Mouse (Mus musculus) bone marrow, adult 2 months (tissue): Measurements from ENCODE around the gene Lbhd2. TPM values are rescaled to one million over a fixed set of nuclear protein-coding genes. Genes with fewer than 3 reads are reported as not detected.

Source experiments
- H3K27ac ChIP-seq: fragments of 200-500 bp; 2 replicates; pipeline ENCODE4 v1.5.1; 2012; ENCODE audit warnings: low read depth, mild to moderate bottlenecking, control low read depth, inconsistent platforms, low read length; ENCODE audit not compliant: control insufficient read depth, poor library complexity, insufficient read depth
- H3K4me1 ChIP-seq: fragments of 200-500 bp; 2 replicates; pipeline ENCODE4 v1.6.1; 2011; ENCODE audit warnings: low read length; ENCODE audit not compliant: control insufficient read depth, insufficient read depth
- H3K4me3 ChIP-seq: fragments of 200-500 bp; replicated peaks from 2 replicates; pipeline ENCODE3; 2011; ENCODE audit warnings: mild to moderate bottlenecking, low read depth, low read length, control low read depth; ENCODE audit not compliant: control insufficient read depth
- CTCF ChIP-seq: fragments of 200-500 bp; IDR thresholded peaks from 2 replicates; pipeline ENCODE4 v1.5.1; 2011; ENCODE audit warnings: low read length, control low read depth; ENCODE audit not compliant: control insufficient read depth, insufficient read depth
- POLR2A ChIP-seq: fragments of 200-500 bp; IDR thresholded peaks from 2 replicates; pipeline ENCODE4 v1.6.1; 2011; ENCODE audit warnings: low read depth, mild to moderate bottlenecking, control low read depth, low read length, borderline replicate concordance; ENCODE audit not compliant: control insufficient read depth
- WGBS: fragments of 180-500 bp; shearing (Covaris S2); methylation state at CpG from one replicate; pipeline ENCODE4 v1.1.7; 2018; 5-methylcytosine and 5-hydroxymethylcytosine counted together
- polyA plus RNA-seq: library from polyadenylated mRNA; stranded (reverse); fragments of >200 nt; gene quantifications from 2 replicates; pipeline ENCODE4 v1.2.4, GENCODE M21; 2011; ENCODE audit warnings: low replicate concordance; ENCODE audit not compliant: missing spikeins, insufficient read depth, insufficient read length

Gene Lbhd2
- polyA plus RNA-seq, 1 experiment: not detected

- Histone ChIP-seq H3K4me1 (no peaks in the 10 kb centered on the region), H3K4me3 (no peak overlapping the region), H3K27ac (no peak overlapping the region)
- TF ChIP-seq POLR2A: no peak
- no peak for TF ChIP-seq CTCF
- 28% methylated on average over 8 of the region's 8 CpGs for WGBS
Observed at GRCm38 (mm10) chr12:111386642-111387120, 19.9 kb upstream of the Lbhd2 start.

DNA sequence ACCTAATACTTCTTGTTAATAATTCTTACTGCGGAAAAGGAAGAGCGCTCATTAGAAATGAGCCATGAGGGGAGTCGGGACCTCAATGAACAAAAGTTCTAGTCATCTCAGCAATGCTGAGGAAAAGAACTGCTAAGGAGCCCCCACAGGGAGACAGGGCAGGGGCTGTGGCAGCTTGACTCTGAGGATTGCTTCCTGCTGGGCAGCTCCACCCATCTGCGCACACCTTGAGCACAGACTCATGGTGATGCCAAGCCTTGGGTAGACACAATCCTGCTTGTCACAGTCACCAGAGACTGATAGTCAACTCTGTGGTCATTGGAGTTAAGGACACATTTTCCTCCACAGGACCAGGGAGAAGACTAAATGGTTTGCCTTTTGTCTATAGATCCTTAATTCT lies 19.5 kb upstream of the Lbhd2 start:
- Histone ChIP-seq H3K4me1 (no peaks in the 10 kb centered on the region), H3K27ac (no peak overlapping the region), H3K4me3 (no peak overlapping the region)
- TF ChIP-seq POLR2A (no peak), CTCF (no peak)
- 83% methylated on average over 4 of the region's 4 CpGs for WGBS

GRCm38 (mm10) chr12:111394008-111394407 lies 12.6 kb upstream of the Lbhd2 start:
- H3K4me1 ChIP-seq: no peaks in the 10 kb centered on the region
- TF ChIP-seq CTCF (no peak), POLR2A (no peak)
- no peak overlapping the region for H3K27ac ChIP-seq
- 75% methylated on average over 6 of the region's 6 CpGs for WGBS
- no peak overlapping the region for H3K4me3 ChIP-seq

DNA sequence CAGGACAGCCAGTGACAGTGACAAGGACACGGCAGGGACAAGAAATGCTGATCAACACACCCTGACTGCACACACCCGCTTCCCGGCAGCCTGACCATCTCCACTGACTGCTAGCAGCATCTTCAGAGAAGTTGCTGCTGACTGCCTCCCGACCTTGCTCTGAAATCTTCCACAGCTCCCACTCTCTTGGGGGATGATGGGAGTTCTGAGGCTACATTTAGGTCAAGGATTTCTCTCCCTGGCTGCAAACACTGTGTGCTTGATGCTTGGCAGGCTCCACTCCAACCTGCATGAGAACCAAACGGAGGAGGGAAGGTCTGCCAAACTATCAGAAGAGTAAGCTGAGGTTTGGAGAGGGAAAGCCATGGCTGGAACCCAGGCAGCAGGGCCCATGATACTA lies 9.6 kb upstream of the Lbhd2 start:
- H3K4me1 ChIP-seq: no peaks in the 10 kb centered on the region
- H3K4me3 ChIP-seq: no peak overlapping the region
- TF ChIP-seq POLR2A (no peak), CTCF (no peak)
- 75% methylated on average over 5 of the region's 5 CpGs for WGBS
- H3K27ac ChIP-seq: no peak overlapping the region

DNA sequence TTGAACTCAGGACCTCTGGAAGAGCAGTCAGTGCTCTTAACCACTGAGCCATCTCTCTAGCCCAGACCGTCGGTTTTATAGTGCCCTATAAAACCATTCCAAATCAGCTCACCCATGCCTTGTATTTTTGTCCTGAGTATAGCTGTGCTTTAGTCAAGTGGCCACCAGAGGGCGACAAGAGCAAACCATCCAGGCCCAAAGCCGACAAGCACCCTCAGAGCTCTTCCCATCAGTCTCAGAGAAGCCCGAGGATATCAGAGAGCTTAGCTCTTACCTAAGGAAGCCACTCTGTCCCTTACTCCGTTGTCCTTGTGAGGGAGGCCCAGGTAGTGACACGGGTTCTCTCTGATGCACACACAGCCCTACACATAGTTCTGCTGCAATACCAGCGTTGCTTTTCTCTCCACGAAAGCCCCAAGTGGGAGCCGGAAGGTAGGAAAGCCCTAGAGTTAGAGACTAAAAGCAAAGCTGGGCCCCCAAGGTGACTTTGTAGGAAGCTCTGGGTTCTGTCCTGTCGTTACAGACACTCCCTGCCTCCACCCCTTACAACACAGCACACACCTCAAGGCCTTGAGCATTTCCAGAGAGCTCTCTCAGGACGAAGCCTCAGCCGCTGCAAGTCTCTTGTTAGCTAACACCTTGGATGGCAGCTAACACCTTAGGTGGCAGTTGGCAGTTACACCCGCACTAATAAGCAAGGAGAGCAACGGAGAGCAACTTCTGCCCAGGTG lies 5.0 kb upstream of the Lbhd2 start:
- Histone ChIP-seq H3K4me1 (no peaks in the 10 kb centered on the region), H3K4me3 (no peak overlapping the region), H3K27ac (no peak overlapping the region)
- WGBS: 31% methylated on average over 15 of the region's 15 CpGs
- TF ChIP-seq CTCF: peak; percentile 89
- TF ChIP-seq POLR2A: no peak

DNA sequence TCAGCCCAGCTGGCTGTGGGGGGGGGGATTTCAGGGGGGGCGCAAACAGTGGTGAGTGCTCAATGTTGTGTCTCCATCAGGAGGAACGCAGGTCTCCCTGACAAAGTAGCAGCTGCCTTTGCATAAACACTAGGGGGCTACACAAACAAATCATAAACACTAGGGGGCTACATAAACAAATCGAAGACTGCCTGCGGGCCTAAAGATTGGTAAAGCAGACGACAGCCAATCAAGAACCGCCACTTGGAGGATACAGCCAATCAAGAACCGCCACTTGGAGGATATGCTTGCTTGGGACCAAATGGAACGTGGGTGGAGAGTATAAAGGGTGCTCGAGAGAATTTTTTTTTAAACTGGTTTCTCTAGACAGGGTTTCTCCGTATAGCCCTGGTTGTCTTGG lies 1.7 kb upstream of the Lbhd2 start:
- Histone ChIP-seq H3K4me1 (no peaks in the 10 kb centered on the region), H3K4me3 (no peak overlapping the region), H3K27ac (no peak overlapping the region)
- WGBS: 71% methylated on average over 10 of the region's 10 CpGs
- no peak for TF ChIP-seq POLR2A
- no peak for TF ChIP-seq CTCF

GRCm38 (mm10) chr12:111409583-111409982 lies 3.0 kb downstream of the Lbhd2 start:
- Histone ChIP-seq H3K27ac (no peak overlapping the region), H3K4me1 (no peaks in the 10 kb centered on the region), H3K4me3 (no peak overlapping the region)
- TF ChIP-seq POLR2A (no peak), CTCF (no peak)
- WGBS: 75% methylated on average over 5 of the region's 5 CpGs

DNA sequence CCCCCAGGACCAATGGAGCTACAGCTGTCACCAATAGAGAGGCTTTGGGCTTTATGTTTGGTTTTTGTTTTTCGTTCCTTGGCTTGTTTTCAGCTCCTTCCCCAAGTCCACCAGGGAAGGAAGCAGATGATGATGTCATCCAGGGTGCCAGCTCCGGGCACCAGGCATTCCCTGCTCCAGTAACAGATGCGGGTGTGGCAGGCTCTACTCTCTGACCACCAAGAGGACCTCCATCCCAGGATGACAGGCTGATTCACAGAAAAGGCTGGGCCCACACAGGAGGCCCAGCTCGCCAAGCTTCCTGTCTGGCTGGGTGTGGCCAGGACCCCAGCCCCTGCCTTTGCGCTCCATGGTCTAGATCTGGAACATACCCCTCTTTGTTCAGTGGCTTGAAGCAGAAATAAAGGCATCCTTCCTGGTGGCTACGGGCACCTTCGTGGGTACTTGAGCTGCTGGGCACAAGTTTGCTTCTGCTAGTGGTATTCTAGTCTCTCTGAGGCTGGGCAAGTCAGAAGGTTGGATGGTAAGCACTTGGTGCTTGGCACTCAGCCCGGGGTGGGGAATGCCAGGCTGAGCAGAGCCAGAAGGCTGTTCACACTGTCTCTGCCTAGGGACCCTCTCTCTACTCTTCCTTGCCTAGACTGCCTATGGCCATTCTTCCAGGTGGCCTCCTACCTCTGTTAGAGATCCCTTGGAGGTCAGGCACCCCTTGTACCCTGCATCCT lies 5.2 kb downstream of the Lbhd2 start:
- Histone ChIP-seq H3K4me3 (no peak overlapping the region), H3K4me1 (no peaks in the 10 kb centered on the region), H3K27ac (no peak overlapping the region)
- no peak for TF ChIP-seq CTCF
- no peak for TF ChIP-seq POLR2A
- 76% methylated on average over 8 of the region's 8 CpGs for WGBS
